Mouse (Mus musculus): ENCODE measurements at regions not wholly inside any gene's neighbourhood (a gene's known extent, or its start where the extent isn't known, plus 50 kb on each side); places are given as distances from the start of the nearest gene placed in this dataset.

- no peak for DNase-seq (ENCODE audit: low spot score in 2 of 2)
These were observed 695.4 kb upstream of the Tbl1xr1 start for GRCm38 (mm10) chr3:21381072-21381471.

- no peak for DNase-seq (ENCODE audit: low spot score in 2 of 2)
These were observed 672.9 kb upstream of the Tbl1xr1 start for GRCm38 (mm10) chr3:21403551-21403950.

DNA sequence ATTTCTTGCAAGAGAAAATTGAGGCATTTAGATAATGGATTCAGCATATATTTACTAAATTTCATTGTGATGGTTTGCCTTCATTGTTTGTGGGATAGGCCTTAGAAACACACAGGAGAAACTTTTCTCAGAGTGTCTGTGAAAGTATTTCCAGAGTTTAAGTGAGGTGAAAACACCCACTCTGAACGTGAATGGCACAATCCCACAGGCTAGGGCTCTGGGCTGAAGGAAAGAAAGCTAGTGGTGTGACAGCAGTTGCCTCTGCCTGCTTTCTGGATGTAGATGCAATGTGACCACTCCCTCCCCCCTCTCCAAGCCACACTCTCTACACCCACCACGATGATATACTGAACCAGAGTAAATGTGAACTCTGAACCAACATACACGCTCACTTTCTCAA, 672.4 kb upstream of the Tbl1xr1 start:
- DNase-seq (ENCODE audit: low spot score in 2 of 2): peak in 1 of 2 experiments; percentile 19

DNA sequence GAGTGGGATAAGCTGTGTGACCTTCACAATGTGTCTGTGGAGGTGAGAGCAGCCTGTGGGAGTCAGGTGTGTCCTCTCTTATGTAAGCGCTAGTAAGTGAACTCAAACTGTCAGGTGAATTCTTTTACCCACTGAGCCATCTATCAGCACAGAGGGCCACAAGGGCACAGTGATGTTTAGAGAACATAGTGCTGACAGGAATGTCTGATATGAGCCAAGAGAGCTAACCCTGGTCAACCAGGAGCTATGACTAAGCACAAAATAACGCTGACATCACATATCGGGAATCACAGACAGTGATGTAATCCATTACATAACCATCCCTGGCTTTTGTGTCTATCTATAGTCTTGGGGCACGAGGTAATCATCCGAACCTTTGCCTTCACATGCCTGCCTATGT, 669.4 kb upstream of the Tbl1xr1 start:
- no peak for DNase-seq (ENCODE audit: low spot score in 2 of 2)

- DNase-seq (ENCODE audit: low spot score in 2 of 2): no peak
These were observed 664.4 kb upstream of the Tbl1xr1 start for GRCm38 (mm10) chr3:21412010-21412409.

DNA sequence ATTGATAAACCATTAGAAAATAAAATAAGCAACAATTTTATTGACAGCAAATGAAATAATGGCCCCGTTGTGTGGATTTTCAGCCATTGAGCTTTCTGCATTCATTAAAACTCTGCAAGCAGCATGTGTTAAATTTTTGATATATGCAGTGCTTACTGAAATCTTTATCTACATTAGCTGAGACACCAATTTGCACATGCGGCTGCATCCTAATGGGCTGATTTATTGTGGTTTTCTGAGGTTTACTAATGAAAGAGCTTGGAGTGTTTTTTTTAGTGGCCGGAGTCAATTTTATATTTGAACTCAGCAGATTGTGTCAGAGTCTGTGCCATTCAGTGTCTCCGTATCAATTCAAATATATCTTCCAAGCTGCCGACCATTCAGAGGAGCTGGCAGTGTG, 653.3 kb upstream of the Tbl1xr1 start:
- no peak for DNase-seq (ENCODE audit: low spot score in 2 of 2)

GRCm38 (mm10) chr3:21426538-21426937, 649.9 kb upstream of the Tbl1xr1 start:
- no peak for DNase-seq (ENCODE audit: low spot score in 2 of 2)

DNA sequence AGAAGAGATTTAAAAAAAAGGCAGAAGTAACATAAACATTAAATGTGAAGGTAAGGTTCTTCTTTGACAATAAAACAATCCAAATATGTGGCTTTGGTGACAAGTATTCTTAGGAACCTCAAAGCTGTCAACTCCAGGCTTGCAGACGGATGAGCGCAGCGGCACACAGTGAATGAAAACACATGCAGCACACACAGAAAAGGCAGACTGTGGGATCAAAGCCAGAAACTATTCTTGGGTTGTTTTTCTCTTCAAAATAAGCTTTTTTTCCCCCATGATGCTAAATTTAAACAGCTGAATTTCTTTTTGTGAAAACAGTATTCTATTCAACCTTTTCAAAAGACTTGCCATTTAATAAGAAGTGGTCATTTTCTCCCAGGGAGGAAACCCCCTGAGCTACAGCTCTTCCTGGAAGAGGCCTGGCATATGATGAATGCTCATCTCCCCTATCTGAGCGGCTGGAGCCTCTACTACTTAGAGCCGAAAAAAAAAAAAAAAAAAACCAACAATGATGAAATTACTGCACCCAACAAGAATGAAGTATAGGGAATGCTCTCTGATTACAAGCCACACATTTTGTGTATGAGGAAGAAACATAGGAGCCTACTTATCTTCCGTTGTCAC, 648.9 kb upstream of the Tbl1xr1 start:
- DNase-seq (ENCODE audit: low spot score in 2 of 2): peak; percentile 37 to 46

- no peak for DNase-seq (ENCODE audit: low spot score in 2 of 2)
These were observed 648.3 kb upstream of the Tbl1xr1 start for GRCm38 (mm10) chr3:21428120-21428519.

- no peak for DNase-seq (ENCODE audit: low spot score in 2 of 2)
These were observed 612.2 kb upstream of the Tbl1xr1 start for GRCm38 (mm10) chr3:21464245-21464644.

GRCm38 (mm10) chr3:21466113-21466645, 610.3 kb upstream of the Tbl1xr1 start:
- peak; percentile 27 to 33 for DNase-seq (ENCODE audit: low spot score in 2 of 2)

- no peak for DNase-seq (ENCODE audit: low spot score in 2 of 2)
These were observed 599.1 kb upstream of the Tbl1xr1 start for GRCm38 (mm10) chr3:21477366-21477765.

DNA sequence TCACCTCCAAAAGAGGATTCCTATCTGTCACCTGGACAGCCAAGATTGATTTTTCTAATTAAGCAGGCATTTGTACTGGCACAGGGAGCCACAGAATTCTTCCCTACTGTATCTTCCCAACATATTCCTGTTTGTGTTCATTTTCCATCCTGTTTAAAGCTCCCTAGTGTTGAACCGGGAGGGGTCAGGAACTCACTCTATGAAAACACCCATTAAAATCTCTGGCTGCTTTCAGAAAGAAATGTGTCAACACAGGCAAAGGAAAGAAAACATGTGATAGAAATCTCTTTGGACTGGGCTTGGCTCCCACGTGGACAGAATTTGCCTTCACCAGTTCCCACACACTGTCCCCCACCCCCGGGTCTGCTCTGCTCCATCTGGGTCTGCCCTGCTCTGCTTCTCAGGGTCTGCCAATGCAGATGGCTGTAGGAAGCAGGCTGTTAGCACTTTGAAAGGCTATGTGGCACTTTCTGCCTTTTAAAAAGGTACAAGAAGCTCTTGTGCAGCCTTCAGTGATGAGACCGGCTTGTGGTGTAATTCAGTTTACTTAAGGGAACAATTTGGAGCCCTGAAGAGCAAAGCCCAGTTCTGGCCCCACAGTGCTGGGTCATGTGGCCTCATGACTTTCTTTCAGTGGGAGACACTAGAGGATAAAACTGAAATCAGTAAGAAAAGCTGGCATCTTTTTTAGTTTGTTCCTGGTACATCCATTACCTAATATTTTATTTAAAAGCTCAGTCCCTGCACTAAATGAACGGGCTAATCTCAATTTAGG, 597.2 kb upstream of the Tbl1xr1 start:
- peak; percentile 73 to 85 for DNase-seq (ENCODE audit: low spot score in 2 of 2)

GRCm38 (mm10) chr3:21479846-21480245, 596.6 kb upstream of the Tbl1xr1 start:
- no peak for DNase-seq (ENCODE audit: low spot score in 2 of 2)

- DNase-seq (ENCODE audit: low spot score in 2 of 2): peak; percentile 43 to 50
These were observed 592.4 kb upstream of the Tbl1xr1 start for GRCm38 (mm10) chr3:21484052-21484451.

GRCm38 (mm10) chr3:21485454-21485853, 591.0 kb upstream of the Tbl1xr1 start:
- DNase-seq (ENCODE audit: low spot score in 2 of 2): no peak

DNA sequence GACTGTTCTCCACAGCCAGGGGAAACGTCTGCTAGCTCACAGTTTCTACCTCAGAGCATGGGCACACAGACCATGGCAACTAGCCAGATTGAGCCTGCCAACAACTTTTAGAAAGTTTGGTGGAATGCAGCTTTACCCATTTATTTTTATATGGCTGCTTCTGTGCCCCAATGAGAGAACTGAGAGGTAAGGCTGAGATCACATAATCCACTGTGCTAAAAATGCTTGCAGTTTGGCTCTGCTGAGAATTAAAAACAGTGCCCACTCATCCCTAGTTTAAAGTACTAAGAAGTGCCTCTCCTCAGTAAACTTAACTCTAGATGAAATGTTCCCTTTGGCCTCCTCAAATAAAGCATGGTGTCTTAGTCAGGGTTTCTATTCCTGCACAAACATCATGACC, 586.9 kb upstream of the Tbl1xr1 start:
- DNase-seq (ENCODE audit: low spot score in 2 of 2): no peak

GRCm38 (mm10) chr3:21492413-21492812, 584.0 kb upstream of the Tbl1xr1 start:
- no peak for DNase-seq (ENCODE audit: low spot score in 2 of 2)

- DNase-seq (ENCODE audit: low spot score in 2 of 2): no peak
These were observed 583.1 kb upstream of the Tbl1xr1 start for GRCm38 (mm10) chr3:21493384-21493783.

DNA sequence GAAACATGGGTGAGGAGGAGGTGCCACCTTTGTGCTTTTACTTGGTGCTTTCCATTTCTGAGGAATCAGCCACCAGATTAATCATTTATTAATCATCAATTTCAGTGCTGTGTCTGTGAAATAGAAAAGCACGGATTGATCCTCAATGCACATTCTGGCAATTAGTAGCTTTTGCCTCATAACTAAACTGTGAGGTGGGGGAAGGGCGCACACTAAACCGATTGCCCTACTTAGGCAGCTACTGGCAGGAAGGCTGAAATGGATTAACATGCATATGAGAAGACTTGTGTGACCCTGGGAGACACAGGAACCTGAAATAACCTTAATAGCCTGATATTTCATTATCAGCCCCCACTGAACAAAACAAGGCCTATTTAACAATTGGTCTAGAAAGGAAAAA, 581.5 kb upstream of the Tbl1xr1 start:
- DNase-seq (ENCODE audit: low spot score in 2 of 2): peak; percentile 36 to 41

DNA sequence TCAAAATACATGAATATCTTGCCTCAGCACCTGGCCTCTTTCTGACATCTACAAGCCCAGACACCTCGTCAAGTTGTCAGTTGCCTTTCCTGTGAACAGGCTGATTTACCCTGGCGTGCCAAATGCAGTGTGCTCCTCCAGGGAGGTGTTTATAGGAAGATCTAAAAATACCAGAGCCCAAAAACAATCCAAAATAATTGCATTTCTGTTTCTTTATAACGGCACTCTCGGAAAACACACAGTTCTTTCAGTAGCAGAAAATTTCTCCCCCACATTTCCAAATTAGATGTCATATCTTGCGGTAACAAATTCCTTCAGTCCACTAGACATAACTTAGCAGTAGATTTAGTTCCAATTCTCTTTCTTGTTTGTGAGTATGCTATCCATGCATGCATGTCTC, 580.8 kb upstream of the Tbl1xr1 start:
- DNase-seq (ENCODE audit: low spot score in 2 of 2): no peak

GRCm38 (mm10) chr3:21496166-21496565, 580.3 kb upstream of the Tbl1xr1 start:
- DNase-seq (ENCODE audit: low spot score in 2 of 2): no peak

DNA sequence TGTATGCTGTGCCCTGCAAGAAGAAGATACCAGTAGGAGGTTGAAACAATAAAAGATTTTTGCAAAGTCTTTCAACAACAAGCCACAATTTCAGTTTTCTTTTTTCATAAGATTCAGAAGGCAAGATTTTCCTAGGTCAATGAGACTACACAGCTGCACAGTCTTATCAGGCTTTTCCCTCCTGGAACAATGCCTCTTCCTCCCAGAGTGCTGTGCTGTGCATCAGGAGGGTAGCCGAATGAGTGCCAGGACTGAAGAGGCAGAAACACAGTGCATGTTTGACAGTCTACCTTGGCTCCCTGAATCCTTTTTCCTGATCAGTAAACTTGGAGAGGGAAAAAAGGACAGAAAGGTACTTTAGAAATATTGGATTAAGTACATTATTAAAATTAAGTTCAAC, 579.4 kb upstream of the Tbl1xr1 start:
- DNase-seq (ENCODE audit: low spot score in 2 of 2): no peak

Data from right cerebral cortex, postnatal 10 days (tissue).